Mouse (Mus musculus): ENCODE results near the gene Cep131. TPM values are rescaled to one million over a fixed set of nuclear protein-coding genes. Genes with fewer than 3 reads are reported as not detected.

Cep131 gene
- total RNA-seq, 2 experiments from 2014 or later, result 14.9 to 23.8 TPM

DNA sequence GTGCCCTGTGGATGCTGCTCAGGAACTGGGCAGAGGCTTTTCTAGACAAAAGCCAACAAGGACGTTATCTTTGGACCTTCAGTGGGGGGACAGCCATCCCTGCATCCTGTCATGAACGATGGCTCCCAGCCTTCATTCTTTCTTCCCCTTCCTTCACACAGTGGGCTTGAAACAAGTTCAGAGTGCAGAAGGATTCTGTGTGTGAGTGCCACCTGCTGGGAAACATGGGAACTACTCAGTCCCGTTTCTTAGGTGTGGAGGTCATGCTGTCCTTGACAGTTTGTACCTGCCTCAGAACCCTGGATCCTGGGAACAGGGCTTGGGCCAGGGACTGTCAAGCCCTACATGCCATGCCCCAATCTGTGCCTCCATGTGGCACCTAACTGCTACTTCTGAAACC is 14.4 kb upstream of the Cep131 start:
- ATAC-seq (replicated peaks; ENCODE audit: poor library complexity, severe bottlenecking), result peak; percentile 21; the same call in 1 of the 2 replicates

GRCm38 (mm10) chr11:120098588-120099511 is 12.2 kb upstream of the Cep131 start, which contains the start of the genes Tepsin and Ndufaf8:
Gene Tepsin (minus strand): TSS chr11:120098731.
Gene Ndufaf8 (plus strand): TSS chr11:120098928.
- peak; percentile 94 for ATAC-seq (replicated peaks; ENCODE audit: poor library complexity, severe bottlenecking)

- no peak for ATAC-seq (replicated peaks; ENCODE audit: poor library complexity, severe bottlenecking)
These were observed 6.4 kb upstream of the Cep131 start for GRCm38 (mm10) chr11:120092817-120093591.

DNA sequence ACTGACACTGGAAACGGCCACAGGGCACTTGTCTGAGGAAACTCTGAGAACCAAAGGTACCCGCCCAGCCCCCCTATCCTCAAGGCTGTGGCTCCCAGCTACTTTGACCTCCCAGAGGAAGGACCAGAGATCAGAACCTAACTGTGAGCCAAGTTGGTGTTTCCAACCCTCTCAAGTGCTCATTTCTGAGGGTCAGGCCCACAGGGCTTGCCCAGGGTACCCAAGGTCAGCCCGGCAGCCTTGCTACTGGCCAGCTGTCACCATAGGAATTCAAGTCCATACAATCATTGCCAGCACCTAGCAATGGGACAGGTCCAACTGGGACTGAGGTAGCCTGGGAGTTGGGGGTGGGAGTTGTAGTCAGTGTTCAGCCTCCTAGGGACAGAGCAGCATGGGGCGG is 4.0 kb upstream of the Cep131 start:
- ATAC-seq (replicated peaks; ENCODE audit: poor library complexity, severe bottlenecking), result no peak

- ATAC-seq (replicated peaks; ENCODE audit: poor library complexity, severe bottlenecking), result peak; percentile 10; the same call in 1 of the 2 replicates
These were observed 568 bp downstream of the Cep131 start for GRCm38 (mm10) chr11:120085891-120086627.

DNA sequence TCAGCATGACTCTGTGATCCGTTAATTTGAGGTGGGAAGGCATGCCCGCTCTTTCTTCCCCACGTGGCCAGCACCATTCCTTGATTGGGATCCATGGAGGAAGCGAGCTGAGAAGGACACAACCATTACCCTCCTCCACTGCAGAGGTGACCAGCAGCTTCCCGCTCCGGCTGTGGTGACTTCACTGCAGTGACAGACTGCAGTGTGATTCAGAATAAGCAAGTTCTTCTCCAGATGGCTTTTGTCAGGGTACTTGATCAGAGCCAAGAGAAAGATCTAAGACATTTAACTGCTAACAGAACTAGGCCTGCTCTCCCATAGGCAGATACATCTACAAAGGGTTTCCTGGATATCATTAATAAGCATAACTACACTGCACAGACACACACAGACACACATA is 6.3 kb downstream of the Cep131 start:
- ATAC-seq (replicated peaks; ENCODE audit: poor library complexity, severe bottlenecking), result no peak

- ATAC-seq (replicated peaks; ENCODE audit: poor library complexity, severe bottlenecking), result no peak
These were observed 10.4 kb downstream of the Cep131 start for GRCm38 (mm10) chr11:120076191-120076590.

DNA sequence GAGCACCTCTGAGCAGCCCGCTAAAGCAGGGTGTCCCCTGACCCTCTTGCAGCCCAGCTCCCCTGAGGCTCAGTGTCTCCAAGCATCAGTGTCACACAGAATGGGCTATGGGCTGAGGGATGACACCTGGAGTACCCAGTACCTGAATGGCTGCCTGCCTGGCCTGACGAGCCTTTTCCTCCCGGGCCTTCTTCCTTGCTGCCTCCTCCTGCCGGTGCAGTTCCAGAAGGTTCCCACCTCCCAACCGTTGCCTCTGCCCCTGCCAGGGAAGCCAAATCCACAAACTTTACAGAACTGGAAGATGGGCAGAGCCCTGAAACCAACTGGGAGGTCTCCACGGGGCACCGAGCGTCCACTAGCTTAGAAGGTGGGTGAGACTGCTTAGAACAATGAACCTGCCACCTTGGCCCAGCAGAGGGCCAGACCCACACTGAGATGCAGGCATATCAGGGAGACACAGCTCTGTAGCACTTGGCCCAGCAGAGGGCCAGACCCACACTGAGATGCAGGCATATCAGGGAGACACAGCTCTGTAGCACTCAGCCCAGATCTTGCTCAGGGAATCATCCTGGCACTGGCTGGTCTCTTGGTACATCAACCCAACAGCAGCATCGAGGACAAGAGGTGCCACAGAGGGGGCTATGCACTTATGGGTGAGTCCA is 13.5 kb downstream of the Cep131 start:
- peak; percentile 24; the same call in 1 of the 2 replicates for ATAC-seq (replicated peaks; ENCODE audit: poor library complexity, severe bottlenecking)

- no peak for ATAC-seq (replicated peaks; ENCODE audit: poor library complexity, severe bottlenecking)
These were observed 14.8 kb downstream of the Cep131 start for GRCm38 (mm10) chr11:120071731-120072320.

- ATAC-seq (replicated peaks; ENCODE audit: poor library complexity, severe bottlenecking), result peak; percentile 81
These were observed 15.6 kb downstream of the Cep131 start for GRCm38 (mm10) chr11:120071065-120071464.

GRCm38 (mm10) chr11:120070286-120070930 is 16.2 kb downstream of the Cep131 start:
- ATAC-seq (replicated peaks; ENCODE audit: poor library complexity, severe bottlenecking), result no peak

- no peak for ATAC-seq (replicated peaks; ENCODE audit: poor library complexity, severe bottlenecking)
These were observed 17.4 kb downstream of the Cep131 start for GRCm38 (mm10) chr11:120069261-120069660.

DNA sequence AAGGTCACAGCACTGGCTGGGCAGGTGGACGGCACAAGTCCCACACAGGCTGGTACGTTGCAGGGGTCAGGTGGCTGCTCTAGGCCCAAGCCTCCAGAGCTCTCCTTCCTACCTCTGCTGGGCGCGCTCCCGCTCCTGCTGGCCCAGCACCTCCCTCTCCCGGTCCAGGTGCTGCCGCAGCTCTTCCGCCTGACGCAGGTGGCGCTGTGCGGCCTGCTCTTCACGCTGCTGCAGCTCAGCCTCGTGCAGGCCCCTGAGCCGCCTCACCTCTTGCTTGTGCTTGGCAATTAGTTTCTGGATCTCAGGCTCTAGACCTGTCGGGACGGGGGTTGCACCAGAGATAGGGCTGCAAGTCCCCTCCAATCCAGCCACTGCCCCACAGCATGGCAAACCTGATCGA is 18.8 kb downstream of the Cep131 start:
- ATAC-seq (replicated peaks; ENCODE audit: poor library complexity, severe bottlenecking), result no peak

GRCm38 (mm10) chr11:120065291-120065690 is 21.3 kb downstream of the Cep131 start:
- ATAC-seq (replicated peaks; ENCODE audit: poor library complexity, severe bottlenecking), result peak; percentile 17; the same call in 1 of the 2 replicates

- ATAC-seq (replicated peaks; ENCODE audit: poor library complexity, severe bottlenecking), result no peak
These were observed 22.0 kb downstream of the Cep131 start for GRCm38 (mm10) chr11:120064668-120065040.

DNA sequence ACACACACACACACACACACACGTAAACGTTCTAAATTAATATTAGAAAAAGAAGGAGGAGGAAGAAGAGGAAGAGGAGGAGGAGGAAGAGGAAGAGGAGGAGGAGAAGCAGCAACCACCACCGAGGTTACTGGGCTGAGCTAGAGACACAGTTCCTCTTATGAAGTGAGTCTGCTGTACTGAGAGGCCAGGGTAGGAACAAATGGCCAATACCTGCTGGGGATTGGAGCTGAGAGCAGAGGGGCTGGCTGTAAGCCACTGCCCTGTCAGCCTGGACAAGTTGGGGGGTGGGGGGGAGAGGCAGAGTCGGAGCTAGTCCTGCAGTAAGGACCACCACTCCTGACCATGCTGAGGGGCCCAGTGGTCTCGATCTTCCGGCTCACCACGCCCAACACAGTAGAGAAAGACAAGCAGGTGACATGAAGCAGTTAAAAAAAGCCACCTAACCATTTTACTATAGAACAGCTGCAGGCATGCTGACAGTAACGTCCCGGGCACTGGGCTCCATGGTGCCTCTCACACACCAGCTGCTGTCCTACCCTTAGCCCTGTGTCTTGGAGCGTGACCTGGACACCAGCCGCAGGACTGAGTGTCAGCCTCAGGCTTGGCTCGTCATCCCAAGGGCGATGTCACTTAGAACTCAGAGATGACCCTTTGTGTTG is 22.5 kb downstream of the Cep131 start:
- peak; percentile 73 for ATAC-seq (replicated peaks; ENCODE audit: poor library complexity, severe bottlenecking)

- ATAC-seq (replicated peaks; ENCODE audit: poor library complexity, severe bottlenecking), result no peak
These were observed 23.3 kb downstream of the Cep131 start for GRCm38 (mm10) chr11:120063326-120063725.

DNA sequence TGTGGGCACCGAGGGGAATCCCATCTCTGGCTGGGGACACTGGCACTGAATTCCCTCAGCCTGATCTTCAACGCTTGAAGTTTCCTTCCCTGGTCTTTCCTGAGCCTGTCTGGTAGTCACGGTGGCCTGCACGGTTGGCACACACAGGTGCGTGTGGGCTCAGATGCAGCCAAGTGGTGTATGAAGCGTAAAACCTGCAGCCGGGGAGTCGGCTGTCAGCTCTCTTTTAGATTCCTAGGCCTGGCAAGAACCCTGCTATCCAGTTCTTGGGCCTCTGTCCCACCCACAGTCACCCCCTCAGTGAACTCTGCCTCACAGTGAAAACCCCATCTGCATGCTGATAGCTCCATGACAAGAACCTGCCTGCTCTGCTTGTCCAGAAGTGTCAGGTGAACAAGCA is 26.0 kb downstream of the Cep131 start:
- ATAC-seq (replicated peaks; ENCODE audit: poor library complexity, severe bottlenecking), result no peak
